Mouse (Mus musculus) left cerebral cortex, adult 9 months (tissue): ENCODE data around the gene Gm8764.
"Not testable (repeated sequence)": the region's sequence is repeated elsewhere in the genome, so short reads cannot be mapped to it uniquely, and the experiment has no call there.

Source experiments
- DNase-seq, 2 experiments: peaks; one replicate each; pipeline ENCODE4 v3.0.0; 2022; ENCODE audit warnings: low spot score in 2 of 2

Gm8764 gene

GRCm38 (mm10) chr10:104159706-104160105 is at the start of gene Gm8764:
Gene Gm8764 (plus strand): TSS chr10:104160006.
- not testable (repeated sequence) for DNase-seq

GRCm38 (mm10) chr10:104110044-104110443 is 49.8 kb upstream of the Gm8764 start:
- DNase-seq = no peak

GRCm38 (mm10) chr10:104118312-104118711 is 41.5 kb upstream of the Gm8764 start:
- DNase-seq = no peak

- DNase-seq = not testable (repeated sequence)
Observed at GRCm38 (mm10) chr10:104142687-104143086, 17.1 kb upstream of the Gm8764 start, which contains the start of gene Gm21293. Gene Gm21293 (plus strand): TSS chr10:104142987.

- DNase-seq = not testable (repeated sequence)
Observed at GRCm38 (mm10) chr10:104151197-104151596, 8.6 kb upstream of the Gm8764 start, which contains the start of gene Gm6763. Gene Gm6763 (plus strand): TSS chr10:104151497.

GRCm38 (mm10) chr10:104168215-104168614 is 8.4 kb downstream of the Gm8764 start, which contains the start of gene Gm21304:
Gene Gm21304 (plus strand): TSS chr10:104168515.
- DNase-seq = not testable (repeated sequence)

GRCm38 (mm10) chr10:104176724-104177123 is 16.9 kb downstream of the Gm8764 start, which contains the start of gene Gm21312:
Gene Gm21312 (plus strand): TSS chr10:104177024.
- DNase-seq = not testable (repeated sequence)

GRCm38 (mm10) chr10:104185233-104185632 is 25.4 kb downstream of the Gm8764 start, which contains the start of gene Gm20765:
Gene Gm20765 (plus strand): TSS chr10:104185533.
- DNase-seq = not testable (repeated sequence)

GRCm38 (mm10) chr10:104193742-104194141 is 33.9 kb downstream of the Gm8764 start, which contains the start of gene Gm4340:
Gene Gm4340 (plus strand): TSS chr10:104194042.
- DNase-seq = not testable (repeated sequence)

- no peak for DNase-seq
Observed at GRCm38 (mm10) chr10:104209655-104210054, 49.8 kb downstream of the Gm8764 start.

- DNase-seq = no peak
Observed at GRCm38 (mm10) chr10:104210268-104210990, 50.6 kb downstream of the Gm8764 start.
